Mouse (Mus musculus) thymus, postnatal 36 days (tissue): ENCODE data around the gene Ttc39b.

Experiments used
- DNase-seq, 2 experiments: peaks; one replicate each; pipeline ENCODE4 v3.0.0; 2022; ENCODE audit warnings: mixed read lengths in 2 of 2

Ttc39b gene

DNA sequence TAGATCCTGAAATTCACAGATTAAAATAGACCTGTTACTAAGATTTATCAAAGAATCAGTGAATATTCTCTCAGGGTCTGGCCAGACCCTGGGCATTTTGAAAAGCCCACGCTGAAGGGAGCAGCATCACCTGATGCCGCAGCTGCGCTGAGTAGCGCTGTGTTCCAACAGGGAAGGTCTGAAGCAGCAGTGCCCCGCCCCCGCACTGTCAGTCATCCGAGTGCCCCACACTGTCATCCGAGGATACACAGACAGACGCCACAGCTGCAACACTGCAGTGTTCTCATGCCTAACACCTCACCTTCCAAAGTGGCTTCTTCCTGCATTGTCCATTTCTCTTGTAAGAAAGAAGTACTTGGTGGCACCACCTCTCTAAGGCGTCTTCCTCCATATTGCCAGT is 96.0 kb downstream of the Ttc39b start:
- no peak for DNase-seq

DNA sequence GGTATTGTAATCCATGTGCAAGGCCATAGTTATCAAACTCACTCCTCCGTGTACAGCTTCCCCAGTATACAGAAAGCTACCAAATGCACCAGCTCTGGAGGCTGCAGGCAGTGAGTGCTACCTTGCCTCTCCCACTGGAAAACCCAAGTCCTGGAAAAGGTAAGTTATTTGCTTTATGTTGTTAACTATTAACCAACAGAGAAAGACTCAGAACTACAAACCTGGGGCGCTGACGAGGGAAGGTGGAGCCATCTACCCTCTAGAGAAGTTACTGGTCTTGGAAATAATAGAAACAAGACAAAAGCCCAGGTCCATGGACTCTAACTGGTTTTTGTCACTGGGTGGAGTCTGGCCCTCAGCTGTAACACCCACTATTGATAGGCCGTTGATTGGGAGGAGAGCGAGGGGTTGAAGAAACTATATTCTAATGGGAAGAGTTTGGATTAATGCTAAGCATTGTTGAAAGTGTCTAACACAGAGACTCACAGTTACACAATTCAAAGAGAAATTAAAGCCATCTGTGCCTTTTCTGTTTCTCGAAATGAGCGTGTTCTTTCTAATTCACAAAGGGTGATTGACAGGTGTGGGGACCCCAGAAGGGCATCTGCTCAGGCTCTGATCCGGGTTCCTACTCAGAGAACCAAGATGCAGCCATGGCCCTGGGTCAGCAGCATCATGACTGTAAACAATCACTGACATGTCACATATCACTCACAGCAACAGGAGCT is 98.3 kb downstream of the Ttc39b start:
- no peak for DNase-seq

DNA sequence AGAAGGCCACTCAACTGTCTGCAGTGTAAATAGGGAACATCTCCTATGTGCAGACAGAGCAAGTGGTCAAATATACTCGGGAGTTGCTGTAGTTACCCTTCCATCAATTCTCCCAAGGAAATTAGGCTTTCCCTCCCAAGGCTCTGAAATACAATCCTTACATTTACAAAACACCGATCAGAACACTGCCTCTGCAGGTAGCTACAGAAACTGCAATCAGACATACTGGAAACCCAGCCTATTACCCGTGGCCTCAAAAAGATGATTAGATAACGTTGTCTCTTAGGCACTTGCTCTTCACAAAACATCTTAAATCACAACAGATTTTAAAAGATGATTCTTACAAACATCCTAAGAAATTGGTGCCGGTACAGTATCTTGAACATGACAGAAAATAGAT is 99.8 kb downstream of the Ttc39b start:
- DNase-seq: no peak

DNA sequence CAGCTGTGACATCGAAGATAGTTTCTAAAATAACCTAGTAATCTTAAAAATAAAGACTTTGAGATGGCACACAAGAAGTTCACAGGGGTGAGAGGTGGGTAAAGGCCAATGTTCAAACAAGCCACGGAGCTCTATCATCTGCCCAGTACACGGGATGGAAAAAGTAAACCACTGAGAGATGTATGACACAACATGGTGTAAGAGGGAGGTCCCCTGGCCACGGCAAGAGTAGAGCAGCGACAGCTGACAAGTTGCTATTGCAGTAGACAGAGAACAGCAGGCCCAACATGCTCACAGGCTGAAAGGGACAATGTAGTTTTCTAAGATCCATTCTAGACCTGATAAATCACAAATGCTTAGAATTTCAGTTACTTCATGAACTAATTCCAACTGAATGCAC is 100.9 kb downstream of the Ttc39b start:
- DNase-seq: no peak

DNA sequence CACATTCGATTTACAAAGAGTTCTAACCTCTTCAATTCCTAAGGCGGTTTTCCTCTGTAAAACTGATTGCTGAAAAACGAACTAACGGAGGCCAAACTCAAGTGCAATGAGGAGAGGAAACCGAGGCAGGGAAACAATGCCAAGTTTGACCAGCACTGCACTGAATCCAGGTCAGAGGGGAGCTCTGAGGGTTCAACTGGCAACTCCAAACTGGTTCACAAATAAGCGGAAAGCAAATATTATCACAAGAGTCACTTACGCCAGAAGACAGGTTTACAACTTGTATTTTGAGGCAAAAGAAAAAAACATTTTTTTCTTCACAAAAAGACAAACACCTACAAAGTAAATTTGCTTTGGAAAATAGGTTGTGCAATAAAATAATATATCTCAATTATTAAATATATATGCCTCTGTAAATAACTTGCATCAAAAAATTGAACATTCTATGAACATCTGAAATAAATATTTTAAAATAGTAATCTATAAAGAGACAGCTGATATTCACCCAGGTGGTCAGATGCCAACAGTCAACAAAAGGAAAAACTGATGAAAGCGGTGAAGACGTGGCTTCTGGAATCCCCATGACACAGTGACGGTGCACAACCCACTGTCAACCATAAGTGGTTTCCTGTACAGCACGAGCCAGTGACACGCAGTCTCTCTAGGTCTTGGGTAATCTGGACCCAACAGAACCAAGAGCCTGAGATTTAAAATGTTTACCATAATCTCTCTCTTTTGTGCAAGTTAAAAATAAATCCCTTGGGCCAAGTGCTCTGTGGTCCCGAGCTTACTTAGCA is 103.1 kb downstream of the Ttc39b start:
- no peak for DNase-seq

DNA sequence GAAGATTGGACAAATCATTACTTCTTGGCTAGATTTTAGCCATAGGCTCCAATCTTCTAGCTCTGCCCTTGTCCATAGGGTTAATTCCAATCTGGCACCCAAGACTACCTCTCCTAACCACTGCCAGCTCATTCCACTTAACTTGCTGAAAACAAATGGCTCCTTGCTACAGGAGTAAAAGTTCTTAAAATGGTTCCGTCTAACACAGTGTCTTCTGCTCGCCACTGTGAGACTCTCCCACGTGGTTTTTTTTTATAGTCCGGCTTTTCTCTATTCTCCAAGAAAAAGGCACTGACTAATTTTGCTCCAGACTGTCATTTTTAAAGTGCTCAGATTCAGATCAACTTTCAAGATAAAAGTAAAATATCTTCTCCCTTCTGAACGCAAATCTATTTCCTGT is 104.8 kb downstream of the Ttc39b start:
- DNase-seq: no peak

DNA sequence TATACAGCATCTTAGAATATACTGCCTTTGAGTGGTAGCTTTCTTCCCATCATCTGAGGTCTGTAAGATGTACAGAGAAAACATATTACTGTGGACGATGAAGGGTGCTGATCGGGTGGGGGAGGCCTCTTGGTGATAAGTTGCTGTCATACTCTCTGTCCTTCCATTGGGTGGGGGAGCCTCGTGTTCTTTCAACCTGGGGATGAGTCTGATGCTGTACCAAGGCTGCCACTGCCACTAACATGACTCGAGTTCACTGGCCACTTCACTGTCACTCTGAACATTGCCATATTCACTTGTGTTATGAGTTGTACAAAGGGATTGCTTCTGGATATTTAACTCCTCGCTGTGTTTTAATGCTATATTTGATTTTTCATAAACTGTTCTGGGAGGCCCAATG is 106.9 kb downstream of the Ttc39b start:
- DNase-seq: no peak

DNA sequence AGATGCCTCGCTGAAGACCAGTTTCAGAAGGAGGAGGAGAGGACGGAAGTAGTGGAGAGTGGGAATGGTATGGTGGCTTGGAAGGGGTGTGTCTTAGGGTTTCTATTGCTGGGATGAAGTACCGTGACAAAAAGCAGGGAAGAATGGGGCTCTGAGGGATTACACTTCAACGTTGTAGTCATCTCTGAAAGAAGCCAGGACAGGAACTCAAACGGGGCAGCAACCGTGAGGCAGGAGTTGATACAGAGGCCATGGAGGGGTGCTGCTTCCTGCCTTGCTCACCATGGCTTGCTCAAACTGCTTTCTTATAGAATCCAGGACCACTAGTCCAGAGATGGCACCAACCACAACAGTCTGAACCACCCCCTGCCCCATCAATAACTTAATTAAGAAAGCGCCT is 107.7 kb downstream of the Ttc39b start:
- DNase-seq: no peak

DNA sequence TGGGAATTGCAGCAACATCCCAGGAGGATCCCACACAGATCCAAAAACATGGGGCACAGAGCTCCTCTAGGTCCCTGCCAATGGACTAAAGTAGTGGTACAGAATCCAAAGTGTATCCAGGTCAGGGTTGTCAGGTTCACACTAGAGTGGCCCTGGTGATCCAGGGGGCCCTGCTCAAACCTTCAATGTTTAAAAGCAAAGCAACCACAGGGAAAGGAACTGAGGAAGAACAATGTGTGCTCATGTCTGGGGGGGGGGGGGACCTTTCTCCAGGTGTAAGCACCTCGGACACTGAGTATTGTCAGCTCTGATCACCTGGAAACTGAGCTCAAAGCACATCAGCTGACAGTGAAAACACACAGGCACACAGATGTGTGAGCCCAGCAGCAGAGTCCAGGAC is 108.3 kb downstream of the Ttc39b start:
- DNase-seq: no peak

DNA sequence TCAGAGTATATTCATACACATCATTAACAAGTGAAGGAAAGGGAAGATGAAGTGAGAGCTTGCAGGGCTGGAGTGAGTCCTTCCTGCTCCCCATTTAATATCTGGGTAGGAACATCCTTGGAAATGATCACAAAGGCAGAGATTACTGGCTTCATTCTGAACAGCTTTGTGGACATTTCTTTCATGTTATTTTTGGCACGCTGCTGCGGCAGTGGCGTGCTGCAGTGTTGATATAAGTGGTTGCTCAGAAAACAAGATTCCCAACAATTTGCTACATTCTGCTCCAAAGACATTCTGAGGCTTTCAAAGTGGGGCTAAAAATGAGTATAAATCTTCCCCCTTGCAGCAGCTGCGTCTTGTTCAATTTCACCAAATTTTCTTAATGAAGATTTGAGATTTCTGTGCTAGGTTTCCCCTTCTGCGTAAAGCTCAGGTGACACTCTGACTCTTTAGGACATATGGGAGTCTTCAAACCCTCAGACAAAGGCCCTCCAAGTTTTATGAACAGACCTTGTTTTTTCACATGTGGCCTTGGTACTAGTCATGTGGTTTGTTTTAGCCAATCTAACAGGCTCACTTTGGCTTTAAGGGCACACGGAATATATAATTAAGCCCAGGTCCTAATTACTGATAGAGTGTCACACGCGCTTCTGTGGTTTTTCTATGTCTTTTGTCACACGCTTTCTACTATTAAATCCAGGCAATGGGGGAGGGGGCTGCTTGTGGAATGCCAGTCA is 109.1 kb downstream of the Ttc39b start:
- no peak for DNase-seq

DNA sequence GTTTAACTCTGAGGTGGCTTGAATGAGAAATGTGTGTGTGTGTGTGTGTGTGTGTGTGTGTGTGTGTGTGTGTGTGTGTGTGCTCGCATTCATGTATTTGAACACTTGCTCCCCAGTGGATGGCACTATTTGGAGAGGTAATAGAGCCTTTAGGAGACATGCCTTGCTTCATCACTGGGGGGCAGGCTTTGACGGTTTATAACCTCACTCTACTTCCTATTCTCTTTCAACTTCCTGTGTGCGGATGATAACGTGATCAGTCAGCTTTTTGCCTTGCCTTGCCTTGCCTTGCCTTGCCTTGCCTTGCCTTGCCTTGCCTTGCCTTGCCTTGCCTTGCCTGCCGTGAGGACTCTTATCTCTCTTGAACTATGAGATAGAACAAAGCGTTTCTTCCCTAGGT is 110.3 kb downstream of the Ttc39b start:
- no peak for DNase-seq

DNA sequence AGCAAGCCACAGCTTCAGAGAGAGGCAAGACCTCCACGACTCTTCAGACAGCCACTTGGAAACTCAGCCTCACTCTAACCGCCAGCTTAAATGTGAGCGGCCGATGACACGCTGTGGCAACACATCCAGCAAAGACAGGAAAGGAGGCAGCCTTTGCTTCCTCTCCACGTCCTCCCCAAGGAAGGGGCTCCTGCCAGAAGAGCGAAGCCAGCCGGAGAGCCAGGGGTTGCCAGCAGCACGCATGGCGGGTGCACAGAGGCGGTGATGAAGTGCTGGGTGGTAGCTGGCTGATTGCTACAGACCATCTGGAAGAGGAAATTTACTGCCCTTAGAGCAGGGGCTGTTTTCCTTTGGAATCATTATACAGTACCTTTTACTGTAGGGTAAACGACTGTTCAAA is 112.3 kb downstream of the Ttc39b start:
- DNase-seq: no peak

DNA sequence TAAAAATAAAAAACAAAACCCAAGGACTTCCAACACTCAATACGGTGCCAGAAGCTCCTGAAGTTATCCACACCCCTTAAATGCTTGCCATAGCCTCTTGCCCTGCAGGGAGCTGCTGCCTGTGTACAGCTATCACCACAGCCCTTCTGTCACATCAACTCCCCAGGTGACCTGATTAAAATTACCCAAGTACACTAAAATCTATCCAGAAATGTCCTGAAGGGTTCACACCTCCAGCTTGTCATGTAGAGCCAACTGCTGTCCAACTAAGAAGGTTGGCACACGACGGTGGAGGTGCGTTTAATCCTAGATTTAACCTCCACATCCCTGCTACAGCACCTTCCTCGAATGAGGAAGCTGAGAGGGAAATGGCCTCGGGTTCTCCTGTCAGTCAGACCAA is 113.6 kb downstream of the Ttc39b start:
- no peak for DNase-seq

DNA sequence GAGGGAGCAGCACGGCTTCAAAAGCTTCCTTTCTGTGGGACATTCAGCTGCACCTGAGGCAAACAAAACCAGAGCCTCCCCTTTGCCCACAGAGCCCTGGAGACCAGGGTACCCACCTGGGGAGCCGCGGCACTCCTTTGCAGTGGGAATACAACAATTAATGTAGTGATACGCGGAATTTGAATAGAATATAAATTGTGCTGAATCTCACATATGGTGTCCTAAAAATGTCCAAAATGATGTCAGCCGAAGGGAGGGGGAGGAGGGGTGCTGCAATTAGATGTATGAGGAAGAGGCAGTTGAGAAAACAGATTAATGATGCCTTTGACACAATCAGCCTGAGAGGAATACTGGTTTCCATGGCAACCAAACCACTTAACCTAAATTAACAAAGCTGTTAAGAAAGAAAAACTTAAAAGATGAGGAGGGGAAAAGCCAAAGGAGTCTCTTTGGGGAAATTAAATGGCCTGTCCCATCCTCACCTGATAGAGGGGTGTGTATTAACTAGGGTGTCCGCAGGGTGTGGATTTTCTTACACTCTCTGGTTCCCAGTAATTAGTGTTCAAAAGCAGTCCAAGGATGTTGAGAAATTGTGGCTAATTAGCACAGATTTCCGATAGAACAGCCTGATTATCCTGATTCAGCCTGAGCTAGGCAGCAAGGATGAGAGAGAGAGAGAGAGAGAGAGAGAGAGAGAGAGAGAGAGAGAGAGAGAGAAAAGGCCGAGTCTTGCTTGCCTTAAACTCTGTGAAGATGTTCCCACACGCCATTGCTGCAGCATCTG is 117.1 kb downstream of the Ttc39b start:
- DNase-seq: no peak

DNA sequence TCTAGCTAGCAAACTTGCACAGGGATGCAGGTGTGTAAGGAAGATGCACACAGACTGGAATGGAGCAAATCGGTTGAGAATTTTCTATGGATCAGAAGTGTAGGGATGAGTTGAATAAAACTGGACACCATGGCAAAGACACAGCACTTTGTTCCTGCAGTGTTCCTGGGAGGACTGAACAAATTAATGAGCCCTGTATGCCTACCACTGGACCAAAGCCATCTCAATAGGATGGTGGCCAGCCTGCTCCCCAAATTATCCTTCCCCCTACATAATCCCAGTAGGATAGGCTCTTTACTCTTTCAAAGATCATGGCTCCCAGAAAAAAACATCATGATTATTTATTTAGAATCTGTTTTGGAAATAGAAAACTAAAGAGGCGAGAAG is 117.6 kb downstream of the Ttc39b start:
- DNase-seq: no peak

DNA sequence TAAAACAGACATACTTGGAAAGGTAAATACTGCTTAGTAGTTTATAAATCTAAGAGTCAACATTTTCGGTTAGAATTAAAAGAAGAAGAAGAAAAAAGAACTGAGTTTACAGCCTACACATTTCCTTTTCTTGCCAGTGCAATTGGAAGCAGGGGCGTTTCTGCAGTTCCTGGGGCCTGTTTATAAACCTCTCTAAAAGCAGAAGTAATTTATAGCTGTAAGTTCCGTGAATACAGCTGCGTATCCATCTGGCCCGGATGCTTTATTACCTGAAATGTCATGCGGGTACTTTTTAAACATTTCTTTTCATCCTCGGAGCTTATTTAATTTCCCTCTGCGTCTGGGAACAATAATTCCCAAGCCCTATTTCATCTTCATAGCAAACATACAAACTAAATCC is 124.7 kb downstream of the Ttc39b start:
- DNase-seq: no peak

DNA sequence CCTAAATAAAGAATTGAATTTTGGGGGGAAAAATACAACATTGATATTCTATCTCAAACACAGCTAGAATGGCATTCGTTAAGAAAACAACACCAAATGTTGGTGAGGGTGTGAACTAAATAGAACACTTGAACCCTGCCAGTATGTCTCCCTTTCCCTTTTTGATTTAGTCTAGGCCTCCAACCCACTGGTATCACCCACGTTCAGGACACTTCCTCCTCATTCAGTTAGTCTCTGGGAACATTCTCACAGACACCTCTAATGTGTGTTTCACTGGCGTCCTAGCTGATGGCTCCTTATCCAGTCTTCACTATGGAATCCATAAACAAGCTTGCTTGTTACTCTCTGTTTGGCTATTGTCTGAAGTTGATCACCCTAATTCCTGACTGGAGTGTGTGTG is 125.9 kb downstream of the Ttc39b start:
- no peak for DNase-seq

DNA sequence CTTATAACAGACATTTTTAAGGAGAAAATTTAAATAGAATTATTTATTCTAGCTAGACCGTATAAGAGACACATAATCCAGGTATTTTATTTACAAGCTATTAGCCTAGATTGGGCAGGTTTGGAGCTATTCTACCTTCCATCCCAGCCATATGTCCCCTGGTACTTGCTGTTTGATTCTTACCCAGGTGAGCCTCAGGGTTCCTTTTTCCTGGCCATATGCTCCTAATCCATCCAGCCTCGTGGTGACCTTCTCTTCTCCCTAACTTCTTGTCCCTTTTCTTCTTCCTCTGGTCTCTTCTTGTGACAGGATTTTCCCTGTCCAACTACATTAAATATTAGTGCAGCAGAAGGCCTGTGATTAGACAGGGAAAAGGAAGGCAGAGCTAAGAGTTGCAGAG is 134.3 kb downstream of the Ttc39b start:
- DNase-seq: no peak

DNA sequence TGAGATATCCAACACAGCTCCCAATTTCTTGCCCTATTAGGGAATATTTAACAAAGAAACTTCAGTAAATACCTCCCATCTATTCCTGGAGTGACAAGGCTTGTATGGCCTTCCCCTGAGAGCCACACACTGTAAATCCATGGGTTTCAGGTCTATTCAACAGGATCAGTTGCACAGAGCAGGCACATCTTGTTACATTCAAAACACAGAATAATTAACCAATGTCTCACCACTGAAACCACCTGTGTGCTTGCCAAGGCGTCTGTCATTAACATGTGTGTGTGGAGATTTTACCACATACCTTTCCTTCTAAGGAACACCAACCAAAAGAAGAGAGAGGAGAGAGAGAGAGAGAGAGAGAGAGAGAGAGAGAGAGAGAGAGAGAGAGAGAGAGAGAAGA is 136.7 kb downstream of the Ttc39b start:
- DNase-seq: no peak

DNA sequence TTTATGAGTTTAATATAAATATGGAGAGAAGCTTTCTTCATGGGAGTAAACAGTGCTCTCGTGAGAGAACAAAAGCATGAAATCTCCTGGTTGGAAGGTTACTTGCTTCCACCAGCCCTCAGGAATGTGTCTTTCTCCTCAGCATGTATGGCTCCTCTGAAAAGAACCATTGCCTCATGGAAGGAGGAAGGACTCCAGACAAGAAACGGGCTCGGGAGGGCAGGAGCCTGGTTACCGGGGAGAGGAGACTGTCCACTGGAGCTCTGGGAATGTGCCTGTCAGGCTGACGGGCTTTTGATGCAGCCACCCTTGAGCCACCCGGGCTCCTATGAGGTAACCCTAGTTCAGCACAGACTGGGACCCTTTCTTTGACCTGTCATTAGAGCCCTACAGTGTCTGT is 137.6 kb downstream of the Ttc39b start:
- no peak for DNase-seq

DNA sequence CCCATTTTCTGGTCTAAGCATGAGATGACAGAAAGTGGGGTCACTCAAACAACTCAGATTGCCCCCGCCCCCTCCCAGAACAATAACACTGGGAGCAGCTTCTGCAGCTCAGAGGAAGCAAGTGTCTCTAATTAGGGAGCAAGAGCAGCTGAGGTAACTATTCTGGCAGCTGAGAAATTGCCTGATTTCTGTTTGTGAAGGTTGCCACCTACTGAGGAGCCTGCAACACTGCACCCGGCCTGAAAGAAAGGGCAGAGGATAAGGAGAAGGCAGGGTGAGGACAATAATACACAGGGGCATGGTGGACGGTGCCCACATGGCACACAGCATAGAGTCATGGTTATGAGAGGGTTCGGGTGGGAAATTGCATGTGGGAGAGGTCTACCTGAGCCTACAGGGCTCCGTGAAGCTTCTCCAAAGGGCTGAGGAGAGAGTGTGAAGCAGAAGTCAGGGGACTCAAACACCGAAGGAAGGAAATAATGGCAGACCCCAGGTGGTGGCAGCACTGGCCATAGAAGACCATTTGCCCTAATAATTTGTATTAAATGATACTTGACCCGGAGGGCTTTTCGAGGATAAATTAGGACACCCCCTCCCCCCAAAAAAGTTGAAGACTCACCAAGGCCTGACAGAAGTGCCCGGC is 140.6 kb downstream of the Ttc39b start:
- DNase-seq: no peak
